Mouse (Mus musculus) kidney, adult 2 months (tissue): Measurements from ENCODE around the gene Ino80d.

Experiments
- CTCF ChIP-seq: fragments of 200-500 bp; conservative IDR thresholded peaks from 2 replicates; pipeline ENCODE4 v1.5.1; 2011; ENCODE audit warnings: low read depth, mild to moderate bottlenecking, control low read depth, low read length, moderate library complexity, mixed read lengths; ENCODE audit not compliant: insufficient read depth, insufficient read length
- POLR2A ChIP-seq: fragments of 200-500 bp; IDR thresholded peaks from one replicate; pipeline ENCODE4 v1.6.1; 2011; ENCODE audit warnings: low read depth, low read length, control low read depth

DNA sequence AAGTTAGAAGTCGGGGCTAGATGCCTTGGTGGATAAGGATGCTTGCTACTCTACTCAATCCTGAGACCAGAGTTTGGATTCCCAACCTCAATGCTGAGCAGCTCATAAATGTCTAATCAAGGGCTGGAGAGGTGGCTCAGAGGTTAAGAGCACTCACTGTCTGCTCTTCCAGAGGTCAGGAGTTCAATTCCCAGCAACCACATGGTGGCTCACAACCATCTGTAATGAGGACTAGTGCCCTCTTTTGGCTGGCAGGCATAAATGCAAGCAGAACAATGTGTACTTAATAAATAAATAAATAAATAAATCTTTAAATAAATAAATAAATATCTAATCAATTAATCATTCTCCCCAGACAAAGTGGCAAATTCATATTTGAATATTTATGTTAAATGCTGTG lies 25.9 kb downstream of the Ino80d start:
- TF ChIP-seq CTCF: 0 out of 2 replicates have a peak, but pooled peaks have one; percentile 13
- TF ChIP-seq POLR2A: no peak
